Mouse (Mus musculus) limb, embryonic 11.5 days (tissue): Measurements from ENCODE around the gene Tmem169. TPM values are rescaled to one million over a fixed set of nuclear protein-coding genes. Genes with fewer than 3 reads are reported as not detected.
A peak's percentile ranks its signal among the peaks of the same experiment; 100 is the strongest.
"Not testable (repeated sequence)": the region's sequence is repeated elsewhere in the genome, so short reads cannot be mapped to it uniquely, and the experiment has no call there.

Experiments used
- ATAC-seq: fragments of 200-750 bp; cut with Nextera tagmentation; 2 replicates; pipeline ENCODE4 v1.8.0; 2017; ENCODE audit warnings: low read depth; ENCODE audit not compliant: insufficient number of reproducible peaks, low FRiP score, low TSS enrichment
- DNase-seq: peaks from one replicate; pipeline ENCODE4 v3.0.0-alpha.2; 2015; ENCODE audit warnings: low spot score
- H3K27ac ChIP-seq: fragments of 300-500 bp; sonication (generic); replicated peaks from 2 replicates; pipeline ENCODE4 v1.5.1; 2014; ENCODE audit warnings: low read depth, mild to moderate bottlenecking, low read length
- H3K27me3 ChIP-seq: fragments of 300-500 bp; sonication (generic); 2 replicates; pipeline ENCODE4 v1.6.1; 2014; ENCODE audit warnings: mild to moderate bottlenecking, low read length, mixed read lengths; ENCODE audit not compliant: control insufficient read depth, insufficient read depth
- H3K36me3 ChIP-seq: fragments of 300-500 bp; sonication (generic); 2 replicates; pipeline ENCODE4 v1.6.1; 2014; ENCODE audit warnings: mild to moderate bottlenecking, low read length, moderate library complexity, mixed read lengths; ENCODE audit not compliant: control insufficient read depth, insufficient read depth
- H3K4me1 ChIP-seq: fragments of 300-500 bp; sonication (generic); 2 replicates; pipeline ENCODE4 v1.6.1; 2014; ENCODE audit warnings: low read length, mixed read lengths; ENCODE audit not compliant: control insufficient read depth, insufficient read depth
- H3K4me2 ChIP-seq: fragments of 300-500 bp; sonication (generic); 2 replicates; pipeline ENCODE4 v1.6.1; 2014; ENCODE audit warnings: low read depth, mild to moderate bottlenecking, moderate library complexity; ENCODE audit not compliant: severe bottlenecking
- H3K4me3 ChIP-seq: fragments of 300-500 bp; sonication (generic); 2 replicates; pipeline ENCODE4 v1.5.1; 2014; ENCODE audit warnings: low read depth, low read length
- H3K9ac ChIP-seq: fragments of 300-500 bp; sonication (generic); 2 replicates; pipeline ENCODE4 v1.6.1; 2014; ENCODE audit warnings: mild to moderate bottlenecking, low read length
- H3K9me3 ChIP-seq: fragments of 300-500 bp; sonication (generic); 2 replicates; pipeline ENCODE4 v1.6.1; 2016; ENCODE audit warnings: low read length; ENCODE audit not compliant: control insufficient read depth
- WGBS: fragments of 180-500 bp; shearing (Covaris S2); extraction: QIAGEN DNeasy Blood & Tissue Kit; methylation state at CpG from one replicate; pipeline ENCODE4 v1.1.7; 2014; 5-methylcytosine and 5-hydroxymethylcytosine counted together
- polyA plus RNA-seq: library from polyadenylated mRNA; unstranded; fragments of >200 nt; fragmentation: Nextera tagmentation; extraction: Ambion mirVana; gene quantifications from 2 replicates; pipeline ENCODE4 v1.2.1, GENCODE M21; 2014

Gene Tmem169
- polyA plus RNA-seq, 1 experiment from 2014 or later: 5.2 TPM

DNA sequence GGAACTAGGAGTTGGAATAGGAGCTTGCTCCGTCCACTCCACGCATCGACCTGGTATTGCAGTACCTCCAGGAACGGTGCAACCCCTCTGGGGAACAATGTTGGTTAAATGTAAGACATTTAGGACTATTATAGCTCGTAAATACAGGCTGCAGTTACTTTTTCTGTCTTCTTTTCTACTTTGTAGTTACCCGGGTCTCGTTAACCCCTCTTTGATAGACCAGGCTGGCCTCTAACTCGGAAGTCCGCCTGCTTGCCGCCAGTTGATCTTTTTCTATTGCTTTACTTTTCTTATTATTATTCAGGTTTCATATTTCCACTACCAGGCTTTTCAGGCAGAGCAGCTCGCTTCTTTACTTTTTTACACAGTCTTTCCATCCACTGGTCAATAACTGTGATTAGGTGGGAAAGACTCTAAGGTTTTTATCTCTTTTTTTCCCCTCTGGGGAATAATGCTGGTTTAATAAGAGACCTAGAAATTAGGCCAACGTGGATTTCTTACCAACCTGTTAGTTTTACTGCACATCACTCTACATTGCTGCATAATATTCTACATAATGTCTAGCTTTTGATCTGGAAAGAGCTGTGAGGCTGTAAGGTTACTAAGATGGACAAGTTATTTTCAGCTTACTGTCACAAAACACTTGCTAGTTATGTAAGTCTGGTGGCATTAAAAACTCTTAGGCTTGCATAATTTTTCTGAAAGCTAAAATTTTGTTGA, 39.7 kb upstream of the Tmem169 start:
- no peak overlapping the region for H3K4me2 ChIP-seq
- H3K27ac ChIP-seq: no peak overlapping the region; the same call in 1 of the 2 replicates
- peak overlapping the region; percentile 24; the same call in 1 of the 2 replicates for H3K4me3 ChIP-seq
- no peak overlapping the region for H3K9ac ChIP-seq
- H3K4me1 ChIP-seq: no peaks in the 10 kb centered on the region
- peak; percentile 73 for DNase-seq
- H3K36me3 ChIP-seq: no peaks in the 10 kb centered on the region
- no peaks in the 10 kb centered on the region for H3K9me3 ChIP-seq
- H3K27me3 ChIP-seq: no peaks in the 10 kb centered on the region
- ATAC-seq: peak; percentile 85
- under 1% methylated on average over 12 of the region's 12 CpGs for WGBS

- H3K4me1 ChIP-seq, H3K36me3 ChIP-seq, H3K9me3 ChIP-seq, H3K27ac ChIP-seq, DNase-seq, H3K9ac ChIP-seq, ATAC-seq, H3K4me2 ChIP-seq, H3K4me3 ChIP-seq, H3K27me3 ChIP-seq: not testable (repeated sequence)
- WGBS: 44% methylated on average over 9 of the region's 9 CpGs
These were observed 35.9 kb upstream of the Tmem169 start for GRCm38 (mm10) chr1:72248226-72248737.

DNA sequence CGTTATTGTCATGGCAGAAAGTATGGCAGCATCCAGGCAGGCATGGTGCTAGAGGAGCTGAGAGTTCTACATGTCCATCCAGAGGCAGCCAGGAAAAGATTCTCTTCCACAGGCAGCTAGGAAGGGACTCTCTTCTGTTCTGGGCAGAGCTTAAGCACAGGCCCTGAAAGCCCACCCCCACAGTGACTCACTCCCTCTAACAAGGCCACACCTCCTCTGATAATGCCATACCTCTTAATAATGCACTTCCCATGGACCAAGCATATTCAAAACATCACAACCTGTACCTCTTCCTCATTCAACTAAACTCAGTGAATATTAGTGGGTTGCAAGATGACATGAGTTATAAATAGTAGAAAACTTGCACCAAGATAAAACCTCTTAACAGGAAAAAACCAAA, 32.4 kb upstream of the Tmem169 start:
- H3K27ac ChIP-seq: no peak overlapping the region
- no peak overlapping the region for H3K4me2 ChIP-seq
- H3K27me3 ChIP-seq: no peaks in the 10 kb centered on the region
- 83% methylated on average over 1 of the region's 1 CpGs for WGBS
- H3K4me3 ChIP-seq: no peak overlapping the region
- DNase-seq: no peak
- ATAC-seq: no peak
- no peak overlapping the region for H3K9ac ChIP-seq
- H3K9me3 ChIP-seq: no peaks in the 10 kb centered on the region
- no peaks in the 10 kb centered on the region for H3K36me3 ChIP-seq
- 0 out of 2 replicates have a peak, but pooled peaks cover 3% of the 10 kb centered on the region for H3K4me1 ChIP-seq

DNA sequence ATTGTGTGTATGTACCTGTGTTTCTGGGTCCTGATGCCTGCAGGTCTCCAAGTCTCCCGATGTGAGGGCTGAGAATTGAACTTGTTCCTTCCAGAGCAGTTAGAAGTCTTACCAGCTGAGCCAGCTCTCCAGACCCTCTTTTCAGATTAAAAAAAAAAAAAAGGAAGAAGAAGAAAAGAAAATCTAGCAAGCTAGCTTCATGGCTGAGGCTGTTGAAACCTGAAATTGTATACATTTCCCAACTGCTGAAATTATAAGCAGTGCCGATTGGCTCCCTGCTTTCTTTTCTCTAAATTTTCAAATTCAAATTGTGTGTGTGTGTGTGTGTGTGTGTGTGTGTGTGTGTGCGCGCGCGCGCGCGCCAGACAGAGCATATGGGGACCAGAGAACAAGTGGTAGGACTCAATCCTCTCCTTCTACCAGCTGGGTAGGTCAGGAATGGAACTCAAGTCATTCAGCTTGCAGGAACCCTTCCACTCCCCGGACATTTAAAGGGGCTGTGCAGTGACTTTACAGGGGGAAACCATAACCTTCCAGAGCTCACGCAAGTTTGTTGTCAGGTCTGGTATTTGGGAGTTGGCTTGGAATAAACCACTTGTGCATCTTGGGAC, 30.2 kb upstream of the Tmem169 start:
- DNase-seq (no peak), ATAC-seq (no peak)
- Histone ChIP-seq H3K9ac (no peak overlapping the region), H3K27ac (no peak overlapping the region), H3K36me3 (no peaks in the 10 kb centered on the region), H3K4me3 (peak overlapping the region; percentile 29; the same call in 1 of the 2 replicates), H3K9me3 (no peaks in the 10 kb centered on the region), H3K4me1 (0 out of 2 replicates have a peak, but pooled peaks cover 3% of the 10 kb centered on the region), H3K27me3 (no peaks in the 10 kb centered on the region), H3K4me2 (peak overlapping the region; percentile 60)
- 40% methylated on average over 11 of the region's 11 CpGs for WGBS

DNA sequence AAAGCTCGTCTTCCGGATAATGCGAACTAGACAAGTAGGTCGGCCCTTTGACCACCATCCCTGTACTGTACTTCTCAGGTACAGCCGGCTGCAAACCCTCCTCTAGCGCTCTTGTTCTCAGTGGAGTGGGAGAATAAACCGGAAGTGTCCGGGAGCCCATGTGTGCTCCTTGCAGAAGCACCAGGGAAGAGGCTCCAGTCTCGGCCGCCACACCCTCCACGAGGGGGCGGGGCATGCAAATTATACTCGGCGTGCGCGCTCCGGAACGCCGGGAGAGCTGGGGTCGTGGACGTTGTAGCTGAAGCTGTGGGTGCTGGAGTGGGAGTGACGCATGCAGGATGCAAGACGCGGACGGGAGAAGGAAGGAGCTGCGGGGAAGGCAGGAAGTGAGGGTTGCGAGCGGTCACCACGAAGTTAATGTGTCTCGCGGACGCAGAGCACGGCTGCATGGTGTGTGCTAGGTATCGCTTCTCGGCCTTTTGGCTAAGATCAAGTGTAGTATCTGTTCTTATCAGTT, 29.6 kb upstream of the Tmem169 start:
- ATAC-seq (peak; percentile 87), DNase-seq (peak; percentile 94)
- H3K9me3 ChIP-seq: no peaks in the 10 kb centered on the region
- H3K4me2 ChIP-seq: peak overlapping the region; percentile 60
- H3K4me1 ChIP-seq: 0 out of 2 replicates have a peak, but pooled peaks cover 3% of the 10 kb centered on the region
- H3K27ac ChIP-seq: peak overlapping the region; percentile 86
- H3K9ac ChIP-seq: peak overlapping the region; percentile 55
- no peaks in the 10 kb centered on the region for H3K27me3 ChIP-seq
- 1% methylated on average over 35 of the region's 35 CpGs for WGBS
- H3K36me3 ChIP-seq: no peaks in the 10 kb centered on the region
- H3K4me3 ChIP-seq: peak overlapping the region; percentile 29

DNA sequence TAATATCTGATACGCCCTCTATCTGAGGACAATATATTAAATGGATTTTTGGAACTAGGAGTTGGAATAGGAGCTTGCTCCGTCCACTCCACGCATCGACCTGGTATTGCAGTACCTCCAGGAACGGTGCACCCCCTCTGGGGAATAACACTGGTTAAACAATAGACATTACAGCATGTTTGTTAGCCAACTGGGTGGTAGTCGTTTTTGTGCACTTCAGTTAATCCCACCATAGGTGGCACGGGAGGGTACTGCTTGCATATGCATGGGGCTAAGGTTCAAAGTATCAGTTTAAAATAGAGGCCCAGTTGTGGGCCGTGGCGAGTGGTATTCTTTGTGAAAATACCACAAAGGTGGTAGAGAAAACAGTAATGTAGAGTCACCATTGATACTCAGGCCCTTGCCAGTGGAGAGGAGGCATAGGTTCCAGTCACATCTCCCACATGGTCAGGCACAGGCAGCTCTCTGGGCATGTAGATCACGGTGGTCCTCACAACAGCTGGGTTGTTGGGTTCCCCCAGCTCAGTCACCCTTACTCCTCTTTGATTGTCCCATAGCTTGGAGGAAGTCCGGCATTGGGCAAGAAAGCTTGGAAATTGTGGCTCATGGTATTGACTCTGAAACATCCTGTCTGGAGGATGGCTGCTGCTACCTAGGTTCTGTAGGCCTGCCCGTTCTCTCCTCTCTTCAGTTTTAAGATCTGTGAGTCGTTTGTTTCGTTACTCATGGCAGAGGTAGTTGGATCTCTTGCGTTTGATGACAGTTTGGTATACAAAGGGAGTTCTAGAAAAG, 28.9 kb upstream of the Tmem169 start:
- Histone ChIP-seq H3K36me3 (no peaks in the 10 kb centered on the region), H3K4me3 (peak overlapping the region; percentile 29), H3K9ac (peak overlapping the region; percentile 41), H3K9me3 (no peaks in the 10 kb centered on the region), H3K4me2 (peak overlapping the region; percentile 60), H3K27me3 (no peaks in the 10 kb centered on the region), H3K4me1 (0 out of 2 replicates have a peak, but pooled peaks cover 3% of the 10 kb centered on the region), H3K27ac (peak overlapping the region; percentile 61; the same call in 1 of the 2 replicates)
- ATAC-seq: peak; percentile 91
- peak; percentile 85 for DNase-seq
- 4% methylated on average over 15 of the region's 15 CpGs for WGBS

- DNase-seq: peak; percentile 42
These were observed 28.4 kb upstream of the Tmem169 start for GRCm38 (mm10) chr1:72255854-72256175.

More at GRCm38 (mm10) chr1:72255854-72256175, 28.4 kb upstream of the Tmem169 start:
- Histone ChIP-seq H3K9ac (peak overlapping the region; percentile 41), H3K4me2 (peak overlapping the region; percentile 60), H3K4me3 (no peak overlapping the region), H3K9me3 (no peaks in the 10 kb centered on the region), H3K36me3 (no peaks in the 10 kb centered on the region), H3K4me1 (0 out of 2 replicates have a peak, but pooled peaks cover 3% of the 10 kb centered on the region), H3K27me3 (no peaks in the 10 kb centered on the region), H3K27ac (peak overlapping the region; percentile 61; the same call in 1 of the 2 replicates)
- ATAC-seq: no peak
- WGBS: 45% methylated on average over 11 of the region's 11 CpGs
